22 mouse cellular contexts compared by ENCODE assay signal in the genomic region with DNA sequence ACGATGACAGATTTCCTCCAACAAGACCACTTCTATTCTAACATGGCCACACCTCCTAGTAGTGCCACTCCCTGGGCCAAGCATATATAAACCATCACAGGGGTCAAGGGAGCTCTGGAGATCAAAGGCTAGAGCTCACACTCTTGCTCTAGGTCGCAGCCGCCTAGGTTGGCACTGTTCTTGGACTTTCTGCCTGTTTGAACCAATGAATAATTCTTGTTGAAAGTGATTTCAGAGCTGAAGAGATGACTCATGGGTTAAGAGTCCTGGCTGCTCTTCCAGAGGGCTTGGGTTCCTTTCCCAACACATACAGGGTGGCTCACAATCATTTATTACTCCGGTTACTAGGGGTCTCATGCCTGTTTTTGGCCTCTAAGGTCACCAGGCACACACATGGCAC. TPM values are rescaled to one million over a fixed set of nuclear protein-coding genes. Genes with fewer than 3 reads are reported as not detected.
"Had no signal": no experiment of that assay in that cellular context is flagged by ENCODE, and none has a peak within 500 bp of the region (broad histone marks: within the 10 kb centered on the region; RNA-seq: fewer than 3 reads in every experiment).

No protein-coding gene starts in this region.

- DNase-seq: heart, postnatal 10 days; heart, postnatal 14 days; heart, postnatal 36 days; heart, postnatal 4 days; kidney, adult 11 months; kidney, adult 18-20 months; kidney, adult 2 months; kidney, adult 8-10 months; kidney, adult 9 months; kidney, postnatal 10 days; kidney, postnatal 14 days; kidney, postnatal 25 days; kidney, postnatal 36 days; kidney, postnatal 4 days; layer of hippocampus, postnatal 36 days had no signal

- ATAC-seq: hindbrain, embryonic 16.5 days; hindbrain, postnatal 0 days; inflammation-experienced regulatory T-cells, adult 6 months; intestine, embryonic 15.5 days; intestine, embryonic 16.5 days; intestine, postnatal 0 days had no signal

RNA-seq across cellular contexts. Expression of a gene that starts 24.3 kb away (rescaled TPM):
- total RNA-seq: heart, postnatal 14 days; heart, postnatal 25 days; heart, postnatal 36 days had no signal
- polyA plus RNA-seq: inflammation-experienced regulatory T-cells, adult 6 months had no signal
